Mouse (Mus musculus): ENCODE measurements at regions not wholly inside any gene's neighbourhood (a gene's known extent, or its start where the extent isn't known, plus 50 kb on each side); places are given as distances from the start of the nearest gene placed in this dataset.

- DNase-seq, result no peak
Observed at GRCm38 (mm10) chr1:73418196-73418595, 402.5 kb upstream of the Tnp1 start.

- DNase-seq, result no peak
Observed at GRCm38 (mm10) chr1:73411452-73411851, 395.7 kb upstream of the Tnp1 start.

GRCm38 (mm10) chr1:73399178-73399577 lies 383.5 kb upstream of the Tnp1 start:
- DNase-seq, result no peak

GRCm38 (mm10) chr1:73395034-73395433 lies 379.3 kb upstream of the Tnp1 start:
- DNase-seq, result no peak

GRCm38 (mm10) chr1:73394466-73394865 lies 378.8 kb upstream of the Tnp1 start:
- no peak for DNase-seq

GRCm38 (mm10) chr1:73392077-73392476 lies 376.4 kb upstream of the Tnp1 start:
- DNase-seq, result no peak

- no peak for DNase-seq
Observed at GRCm38 (mm10) chr1:73389976-73390375, 374.3 kb upstream of the Tnp1 start.

GRCm38 (mm10) chr1:73389174-73389573 lies 373.5 kb upstream of the Tnp1 start:
- no peak for DNase-seq

GRCm38 (mm10) chr1:73381578-73381977 lies 365.9 kb upstream of the Tnp1 start:
- no peak for DNase-seq

GRCm38 (mm10) chr1:73374531-73375375 lies 359.0 kb upstream of the Tnp1 start:
- peak; percentile 70 for DNase-seq

- peak; percentile 23 for DNase-seq
Observed at GRCm38 (mm10) chr1:73368222-73368621, 352.5 kb upstream of the Tnp1 start.

GRCm38 (mm10) chr1:73365842-73366241 lies 350.1 kb upstream of the Tnp1 start:
- no peak for DNase-seq

- DNase-seq, result no peak
Observed at GRCm38 (mm10) chr1:73364300-73364683, 348.6 kb upstream of the Tnp1 start.

- DNase-seq, result peak; percentile 27
Observed at GRCm38 (mm10) chr1:73363549-73364299, 348.0 kb upstream of the Tnp1 start.

- DNase-seq, result peak; percentile 72
Observed at GRCm38 (mm10) chr1:73362122-73362521, 346.4 kb upstream of the Tnp1 start.

- no peak for DNase-seq
Observed at GRCm38 (mm10) chr1:73361300-73361699, 345.6 kb upstream of the Tnp1 start.

- no peak for DNase-seq
Observed at GRCm38 (mm10) chr1:73354447-73354846, 338.7 kb upstream of the Tnp1 start.

GRCm38 (mm10) chr1:73348476-73348875 lies 332.8 kb upstream of the Tnp1 start:
- DNase-seq, result no peak

- DNase-seq, result no peak
Observed at GRCm38 (mm10) chr1:73344587-73344986, 328.9 kb upstream of the Tnp1 start.

GRCm38 (mm10) chr1:73341911-73342310 lies 326.2 kb upstream of the Tnp1 start:
- no peak for DNase-seq

GRCm38 (mm10) chr1:73337401-73337800 lies 321.7 kb upstream of the Tnp1 start:
- DNase-seq, result no peak

GRCm38 (mm10) chr1:73309556-73309955 lies 293.8 kb upstream of the Tnp1 start:
- no peak for DNase-seq

- DNase-seq, result no peak
Observed at GRCm38 (mm10) chr1:73308420-73308819, 292.7 kb upstream of the Tnp1 start.

- no peak for DNase-seq
Observed at GRCm38 (mm10) chr1:73307194-73307593, 291.5 kb upstream of the Tnp1 start.

Measured in kidney, adult 9 months (tissue).